Mouse (Mus musculus) adrenal gland, adult 8-10 months (tissue): ENCODE results near the gene Imp3. TPM values are rescaled to one million over a fixed set of nuclear protein-coding genes. Genes with fewer than 3 reads are reported as not detected.
A peak's percentile ranks its signal among the peaks of the same experiment; 100 is the strongest.
"Not testable (repeated sequence)": the region's sequence is repeated elsewhere in the genome, so short reads cannot be mapped to it uniquely, and the experiment has no call there.

ENCODE experiments used
- DNase-seq: peaks from one replicate; pipeline ENCODE4 v3.0.0; 2022
- total RNA-seq, 4 experiments: library from RNA; stranded (reverse); gene quantifications; 2 replicates each; pipeline ENCODE4 v1.2.4; 2022

Gene Imp3
- 100 to 1,000 TPM; 102 to 128 (median 114) TPM for total RNA-seq

- DNase-seq, result peak; percentile 90
These were observed at the start of gene Imp3 for GRCm38 (mm10) chr9:56937223-56938160. Imp3 (plus strand) TSS chr9:56937475.

GRCm38 (mm10) chr9:56887581-56887980, 49.7 kb upstream of the Imp3 start:
- DNase-seq, result no peak

- no peak for DNase-seq
These were observed 47.5 kb upstream of the Imp3 start for GRCm38 (mm10) chr9:56889817-56890216.

- no peak for DNase-seq
These were observed 46.6 kb upstream of the Imp3 start for GRCm38 (mm10) chr9:56890522-56891250.

GRCm38 (mm10) chr9:56891517-56892011, 45.7 kb upstream of the Imp3 start:
- DNase-seq, result peak; percentile 63

GRCm38 (mm10) chr9:56892111-56892510, 45.2 kb upstream of the Imp3 start:
- DNase-seq, result no peak

GRCm38 (mm10) chr9:56893313-56893712, 44.0 kb upstream of the Imp3 start:
- DNase-seq, result no peak

GRCm38 (mm10) chr9:56894006-56894405, 43.3 kb upstream of the Imp3 start:
- DNase-seq, result no peak

GRCm38 (mm10) chr9:56896779-56897178, 40.5 kb upstream of the Imp3 start:
- DNase-seq, result no peak

- DNase-seq, result no peak
These were observed 37.9 kb upstream of the Imp3 start for GRCm38 (mm10) chr9:56899409-56899808.

GRCm38 (mm10) chr9:56900060-56900459, 37.2 kb upstream of the Imp3 start:
- no peak for DNase-seq

GRCm38 (mm10) chr9:56900571-56900970, 36.7 kb upstream of the Imp3 start:
- no peak for DNase-seq

- no peak for DNase-seq
These were observed 36.1 kb upstream of the Imp3 start for GRCm38 (mm10) chr9:56901187-56901586.

- no peak for DNase-seq
These were observed 33.6 kb upstream of the Imp3 start for GRCm38 (mm10) chr9:56903662-56904061.

GRCm38 (mm10) chr9:56907549-56907948, 29.7 kb upstream of the Imp3 start:
- no peak for DNase-seq

GRCm38 (mm10) chr9:56909991-56910390, 27.3 kb upstream of the Imp3 start:
- DNase-seq, result not testable (repeated sequence)

- no peak for DNase-seq
These were observed 26.3 kb upstream of the Imp3 start for GRCm38 (mm10) chr9:56911017-56911416.

- no peak for DNase-seq
These were observed 23.3 kb upstream of the Imp3 start for GRCm38 (mm10) chr9:56913991-56914390.

GRCm38 (mm10) chr9:56915116-56915515, 22.2 kb upstream of the Imp3 start:
- DNase-seq, result no peak

- DNase-seq, result no peak
These were observed 21.4 kb upstream of the Imp3 start for GRCm38 (mm10) chr9:56915695-56916410.

- DNase-seq, result no peak
These were observed 20.1 kb upstream of the Imp3 start for GRCm38 (mm10) chr9:56917131-56917530.

GRCm38 (mm10) chr9:56918466-56918865, 18.8 kb upstream of the Imp3 start:
- no peak for DNase-seq

GRCm38 (mm10) chr9:56922746-56923145, 14.5 kb upstream of the Imp3 start:
- no peak for DNase-seq
